Mouse (Mus musculus): ENCODE measurements around the gene Usp2. TPM values are rescaled to one million over a fixed set of nuclear protein-coding genes. Genes with fewer than 3 reads are reported as not detected.
A peak's percentile ranks its signal among the peaks of the same experiment; 100 is the strongest.

The Usp2 gene
- polyA plus RNA-seq, 1 experiment from 2014 or later, result 18.6 TPM

- Histone ChIP-seq H3K27ac (ENCODE audit: low read depth, low read length) (no peak overlapping the region), H3K27me3 (replicated peaks; ENCODE audit: control insufficient read depth, insufficient read depth, low read length) (peaks cover 28% of the 10 kb centered on the region), H3K9ac (ENCODE audit: low read depth, low read length) (no peak overlapping the region), H3K4me1 (ENCODE audit: control insufficient read depth, insufficient read depth, low read depth, low read length) (peaks cover 39% of the 10 kb centered on the region), H3K4me2 (ENCODE audit: low read length) (no peak overlapping the region; the same call in 1 of the 2 replicates), H3K36me3 (ENCODE audit: control insufficient read depth, insufficient read depth, low read length) (no peaks in the 10 kb centered on the region), H3K9me3 (ENCODE audit: control insufficient read depth, low read length) (no peaks in the 10 kb centered on the region), H3K4me3 (ENCODE audit: low read length) (no peak overlapping the region)
- ATAC-seq, result no peak
- WGBS, result 15% methylated on average over 2 of the region's 2 CpGs
Observed at GRCm38 (mm10) chr9:44133287-44133686, 66.5 kb downstream of the Usp2 start.

- peaks cover 39% of the 10 kb centered on the region for H3K4me1 ChIP-seq (ENCODE audit: control insufficient read depth, insufficient read depth, low read depth, low read length)
- H3K4me3 ChIP-seq (ENCODE audit: low read length), result peak within 1 kb of the TSS; percentile 47
- H3K36me3 ChIP-seq (ENCODE audit: control insufficient read depth, insufficient read depth, low read length), result no peaks in the 10 kb centered on the region
- H3K4me2 ChIP-seq (ENCODE audit: low read length), result peak within 1 kb of the TSS; percentile 88
- no peaks in the 10 kb centered on the region for H3K9me3 ChIP-seq (ENCODE audit: control insufficient read depth, low read length)
- WGBS, result under 1% methylated on average over 52 of the region's 55 CpGs
- H3K27me3 ChIP-seq (replicated peaks; ENCODE audit: control insufficient read depth, insufficient read depth, low read length), result peaks cover 28% of the 10 kb centered on the region
- H3K9ac ChIP-seq (ENCODE audit: low read depth, low read length), result peak within 1 kb of the TSS; percentile 61
- peak within 1 kb of the TSS; percentile 57 for H3K27ac ChIP-seq (ENCODE audit: low read depth, low read length)
- ATAC-seq, result peak; percentile 30
Observed at GRCm38 (mm10) chr9:44134101-44134850, 67.5 kb downstream of the Usp2 start, which contains the start of gene Mcam. Mcam (plus strand) TSS chr9:44134469.

GRCm38 (mm10) chr9:44134851-44135730, 68.3 kb downstream of the Usp2 start:
- Histone ChIP-seq H3K4me1 (ENCODE audit: control insufficient read depth, insufficient read depth, low read depth, low read length) (peaks cover 36% of the 10 kb centered on the region), H3K4me3 (ENCODE audit: low read length) (peak overlapping the region; percentile 47), H3K9me3 (ENCODE audit: control insufficient read depth, low read length) (no peaks in the 10 kb centered on the region), H3K36me3 (ENCODE audit: control insufficient read depth, insufficient read depth, low read length) (no peaks in the 10 kb centered on the region), H3K27me3 (replicated peaks; ENCODE audit: control insufficient read depth, insufficient read depth, low read length) (peaks cover 28% of the 10 kb centered on the region), H3K4me2 (ENCODE audit: low read length) (peak overlapping the region; percentile 88), H3K9ac (ENCODE audit: low read depth, low read length) (peak overlapping the region; percentile 61), H3K27ac (ENCODE audit: low read depth, low read length) (peak overlapping the region; percentile 46)
- peak; percentile 18 for ATAC-seq
- WGBS, result 2% methylated on average over 35 of the region's 49 CpGs

- H3K4me3 ChIP-seq (ENCODE audit: low read length), result peak overlapping the region; percentile 47
- WGBS, result 43% methylated on average over 7 of the region's 7 CpGs
- no peaks in the 10 kb centered on the region for H3K36me3 ChIP-seq (ENCODE audit: control insufficient read depth, insufficient read depth, low read length)
- H3K9ac ChIP-seq (ENCODE audit: low read depth, low read length), result no peak overlapping the region
- peaks cover 28% of the 10 kb centered on the region for H3K27me3 ChIP-seq (replicated peaks; ENCODE audit: control insufficient read depth, insufficient read depth, low read length)
- H3K9me3 ChIP-seq (ENCODE audit: control insufficient read depth, low read length), result no peaks in the 10 kb centered on the region
- peak overlapping the region; percentile 46 for H3K27ac ChIP-seq (ENCODE audit: low read depth, low read length)
- H3K4me1 ChIP-seq (ENCODE audit: control insufficient read depth, insufficient read depth, low read depth, low read length), result peaks cover 30% of the 10 kb centered on the region
- no peak for ATAC-seq
- peak overlapping the region; percentile 88 for H3K4me2 ChIP-seq (ENCODE audit: low read length)
Observed at GRCm38 (mm10) chr9:44135731-44136411, 69.0 kb downstream of the Usp2 start.

GRCm38 (mm10) chr9:44137846-44138245, 71.0 kb downstream of the Usp2 start:
- H3K4me3 ChIP-seq (ENCODE audit: low read length), result no peak overlapping the region
- no peak overlapping the region for H3K27ac ChIP-seq (ENCODE audit: low read depth, low read length)
- 74% methylated on average over 4 of the region's 4 CpGs for WGBS
- ATAC-seq, result no peak
- peaks cover 30% of the 10 kb centered on the region for H3K4me1 ChIP-seq (ENCODE audit: control insufficient read depth, insufficient read depth, low read depth, low read length)
- H3K9ac ChIP-seq (ENCODE audit: low read depth, low read length), result no peak overlapping the region
- peaks cover 21% of the 10 kb centered on the region for H3K27me3 ChIP-seq (replicated peaks; ENCODE audit: control insufficient read depth, insufficient read depth, low read length)
- no peaks in the 10 kb centered on the region for H3K9me3 ChIP-seq (ENCODE audit: control insufficient read depth, low read length)
- no peak overlapping the region for H3K4me2 ChIP-seq (ENCODE audit: low read length)
- no peaks in the 10 kb centered on the region; the same call in 1 of the 2 replicates for H3K36me3 ChIP-seq (ENCODE audit: control insufficient read depth, insufficient read depth, low read length)

GRCm38 (mm10) chr9:44141951-44142350, 75.1 kb downstream of the Usp2 start:
- H3K4me2 ChIP-seq (ENCODE audit: low read length), result no peak overlapping the region
- ATAC-seq, result no peak
- no peak overlapping the region for H3K9ac ChIP-seq (ENCODE audit: low read depth, low read length)
- H3K27me3 ChIP-seq (replicated peaks; ENCODE audit: control insufficient read depth, insufficient read depth, low read length), result no peaks in the 10 kb centered on the region
- WGBS, result 78% methylated on average over 5 of the region's 5 CpGs
- H3K27ac ChIP-seq (ENCODE audit: low read depth, low read length), result no peak overlapping the region
- H3K4me3 ChIP-seq (ENCODE audit: low read length), result no peak overlapping the region
- H3K36me3 ChIP-seq (ENCODE audit: control insufficient read depth, insufficient read depth, low read length), result peaks cover 9% of the 10 kb centered on the region
- no peaks in the 10 kb centered on the region for H3K4me1 ChIP-seq (ENCODE audit: control insufficient read depth, insufficient read depth, low read depth, low read length)
- no peaks in the 10 kb centered on the region for H3K9me3 ChIP-seq (ENCODE audit: control insufficient read depth, low read length)

GRCm38 (mm10) chr9:44143421-44143820, 76.6 kb downstream of the Usp2 start:
- Histone ChIP-seq H3K9ac (ENCODE audit: low read depth, low read length) (no peak overlapping the region), H3K27ac (ENCODE audit: low read depth, low read length) (no peak overlapping the region), H3K4me2 (ENCODE audit: low read length) (no peak overlapping the region), H3K4me1 (ENCODE audit: control insufficient read depth, insufficient read depth, low read depth, low read length) (no peaks in the 10 kb centered on the region), H3K9me3 (ENCODE audit: control insufficient read depth, low read length) (no peaks in the 10 kb centered on the region), H3K27me3 (replicated peaks; ENCODE audit: control insufficient read depth, insufficient read depth, low read length) (no peaks in the 10 kb centered on the region), H3K4me3 (ENCODE audit: low read length) (no peak overlapping the region), H3K36me3 (ENCODE audit: control insufficient read depth, insufficient read depth, low read length) (peaks cover 9% of the 10 kb centered on the region)
- 63% methylated on average over 5 of the region's 5 CpGs for whole genome bisulfite sequencing
- no peak for ATAC-seq

- Histone ChIP-seq H3K36me3 (ENCODE audit: control insufficient read depth, insufficient read depth, low read length) (peaks cover 10% of the 10 kb centered on the region), H3K9me3 (ENCODE audit: control insufficient read depth, low read length) (no peaks in the 10 kb centered on the region), H3K4me2 (ENCODE audit: low read length) (no peak overlapping the region), H3K9ac (ENCODE audit: low read depth, low read length) (no peak overlapping the region), H3K4me1 (ENCODE audit: control insufficient read depth, insufficient read depth, low read depth, low read length) (no peaks in the 10 kb centered on the region), H3K27me3 (replicated peaks; ENCODE audit: control insufficient read depth, insufficient read depth, low read length) (no peaks in the 10 kb centered on the region), H3K27ac (ENCODE audit: low read depth, low read length) (no peak overlapping the region), H3K4me3 (ENCODE audit: low read length) (no peak overlapping the region)
- 39% methylated on average over 6 of the region's 8 CpGs for WGBS
- ATAC-seq, result no peak
Observed at GRCm38 (mm10) chr9:44144023-44144717, 77.3 kb downstream of the Usp2 start.

Data from hindbrain, embryonic 16.5 days (tissue).